Comparison of ENCODE assay signal across 38 mouse cellular contexts in the genomic region with DNA sequence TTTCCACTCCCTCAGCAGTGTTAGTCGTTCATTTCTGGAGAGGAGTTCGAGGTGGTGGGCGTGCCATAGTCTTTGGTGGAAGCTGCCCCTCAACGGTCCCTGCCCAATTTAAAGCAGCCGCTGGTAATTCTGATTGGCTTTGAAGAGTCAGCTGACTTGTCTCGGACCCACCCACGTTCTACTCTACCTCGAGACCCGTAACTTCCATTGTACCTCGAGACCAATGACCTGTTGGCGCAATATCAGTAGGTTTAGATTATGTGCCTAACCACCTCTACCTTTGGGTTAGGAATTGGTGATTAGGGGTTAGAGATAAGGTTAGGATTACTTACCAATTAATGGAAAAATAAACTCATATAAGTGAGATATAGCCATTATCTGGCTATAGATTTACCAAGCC. TPM values are rescaled to one million over a fixed set of nuclear protein-coding genes. Genes with fewer than 3 reads are reported as not detected.
"Had no signal": no experiment of that assay in that cellular context is flagged by ENCODE, and none has a peak within 500 bp of the region (broad histone marks: within the 10 kb centered on the region; RNA-seq: fewer than 3 reads in every experiment).

Prame (minus strand) TSS at position 101 of the 400 bp plus-strand sequence.

- H3K9me3 ChIP-seq: heart, embryonic 10.5 days; heart, embryonic 12.5 days; hindbrain, embryonic 10.5 days; hindbrain, embryonic 12.5 days; intestine, embryonic 15.5 days; limb, embryonic 10.5 days; limb, embryonic 12.5 days; liver, embryonic 13.5 days had no signal

- H3K4me2 ChIP-seq: heart, embryonic 12.5 days; hindbrain, embryonic 12.5 days; hindbrain, embryonic 14.5 days; intestine, embryonic 15.5 days; limb, embryonic 12.5 days; liver, embryonic 11.5 days; liver, embryonic 13.5 days had no signal

- DNase-seq: gastrocnemius, adult 2 months; gastrocnemius, postnatal 10 days; gastrocnemius, postnatal 25 days; heart, adult 18-20 months; heart, postnatal 10 days; heart, postnatal 4 days; kidney, adult 18-20 months; kidney, adult 8-10 months; kidney, postnatal 10 days; kidney, postnatal 25 days; kidney, postnatal 4 days; liver; liver, embryonic 13.5 days had no signal

- H3K9ac ChIP-seq: heart, embryonic 12.5 days; hindbrain, embryonic 12.5 days; hindbrain, embryonic 14.5 days; intestine, embryonic 15.5 days; limb, embryonic 12.5 days; liver, embryonic 13.5 days had no signal

- H3K4me1 ChIP-seq: heart, embryonic 10.5 days; heart, embryonic 12.5 days; hindbrain, embryonic 10.5 days; hindbrain, embryonic 12.5 days; intestine, embryonic 15.5 days; limb, embryonic 10.5 days; limb, embryonic 12.5 days; liver, embryonic 13.5 days had no signal

- H3K27me3 ChIP-seq: heart, embryonic 12.5 days; hindbrain, embryonic 12.5 days; intestine, embryonic 15.5 days; limb, embryonic 12.5 days; liver, embryonic 13.5 days had no signal

- H3K4me3 ChIP-seq: gastrocnemius, adult 2 months; heart, embryonic 10.5 days; heart, embryonic 12.5 days; hindbrain, embryonic 10.5 days; hindbrain, embryonic 12.5 days; intestine, embryonic 15.5 days; layer of hippocampus, adult 2 months; limb, embryonic 10.5 days; limb, embryonic 12.5 days; liver, embryonic 13.5 days had no signal

- H3K36me3 ChIP-seq: heart, embryonic 10.5 days; heart, embryonic 12.5 days; hindbrain, embryonic 10.5 days; hindbrain, embryonic 12.5 days; intestine, embryonic 15.5 days; limb, embryonic 10.5 days; limb, embryonic 12.5 days; liver, embryonic 13.5 days had no signal

- H3K27ac ChIP-seq: gastrocnemius, adult 2 months; heart, embryonic 10.5 days; hindbrain, embryonic 10.5 days; hindbrain, embryonic 12.5 days; hindbrain, embryonic 14.5 days; intestine, embryonic 15.5 days; layer of hippocampus, adult 2 months; limb, embryonic 10.5 days; limb, embryonic 12.5 days; liver, embryonic 13.5 days had no signal

RNA-seq across cellular contexts. Expression of gene Prame, which starts in this region (rescaled TPM):
- total RNA-seq: gastrocnemius, adult 2 months; gastrocnemius, postnatal 10 days; gastrocnemius, postnatal 25 days; gastrocnemius, postnatal 4 days; granulocyte monocyte progenitor cell, adult 5-6 weeks; heart, adult 18-20 months; heart, adult 8-10 months; heart, postnatal 10 days; heart, postnatal 25 days; heart, postnatal 4 days; layer of hippocampus, adult 2 months; layer of hippocampus, postnatal 10 days; layer of hippocampus, postnatal 25 days; left cerebral cortex, postnatal 14 days; left cerebral cortex, postnatal 36 days had no signal
- polyA plus RNA-seq: heart, embryonic 10.5 days; heart, embryonic 12.5 days; heart, embryonic 14.5 days; heart, embryonic 16.5 days; hindbrain, embryonic 10.5 days; hindbrain, embryonic 12.5 days; hindbrain, embryonic 14.5 days; hindbrain, embryonic 16.5 days; inflammation-experienced regulatory T-cells, adult 6 months; intestine, embryonic 15.5 days; intestine, postnatal 0 days; kidney, embryonic 14.5 days; kidney, embryonic 16.5 days; limb, embryonic 10.5 days; liver, embryonic 11.5 days; liver, embryonic 13.5 days had no signal
